Mouse (Mus musculus) NIH3T3 (cell line): ENCODE measurements around the gene Mrpl9.

Experiments used
- DNase-seq: peaks from one replicate; pipeline ENCODE4 v3.0.0-alpha.2; 2012; ENCODE audit warnings: low read depth

Mrpl9 gene

GRCm38 (mm10) chr3:94465632-94466430, 22.7 kb downstream of the Mrpl9 start:
- DNase-seq = no peak

- no peak for DNase-seq
These were observed 25.8 kb downstream of the Mrpl9 start for GRCm38 (mm10) chr3:94468931-94469330.

- DNase-seq = no peak
These were observed 29.5 kb downstream of the Mrpl9 start for GRCm38 (mm10) chr3:94472447-94473114.

- DNase-seq = no peak
These were observed 30.0 kb downstream of the Mrpl9 start for GRCm38 (mm10) chr3:94473115-94473505.

- no peak for DNase-seq
These were observed 30.6 kb downstream of the Mrpl9 start for GRCm38 (mm10) chr3:94473567-94474232.

GRCm38 (mm10) chr3:94476301-94477035, 33.4 kb downstream of the Mrpl9 start:
- DNase-seq = no peak

- DNase-seq = no peak
These were observed 34.3 kb downstream of the Mrpl9 start for GRCm38 (mm10) chr3:94477444-94477843.

GRCm38 (mm10) chr3:94477981-94478422, 34.9 kb downstream of the Mrpl9 start, which contains the start of gene Celf3:
Celf3 (plus strand) TSS chr3:94478295.
- DNase-seq = no peak

- no peak for DNase-seq
These were observed 35.6 kb downstream of the Mrpl9 start for GRCm38 (mm10) chr3:94478591-94479169.

GRCm38 (mm10) chr3:94479564-94479963, 36.4 kb downstream of the Mrpl9 start:
- DNase-seq = no peak

- no peak for DNase-seq
These were observed 37.3 kb downstream of the Mrpl9 start, which contains the start of gene Riiad1 for GRCm38 (mm10) chr3:94480291-94480884. Riiad1 (minus strand) TSS chr3:94480341.

GRCm38 (mm10) chr3:94481429-94481828, 38.3 kb downstream of the Mrpl9 start:
- no peak for DNase-seq

- peak; percentile 79 for DNase-seq
These were observed 39.8 kb downstream of the Mrpl9 start for GRCm38 (mm10) chr3:94482764-94483385.

- no peak for DNase-seq
These were observed 40.8 kb downstream of the Mrpl9 start for GRCm38 (mm10) chr3:94483790-94484439.

- DNase-seq = no peak
These were observed 42.8 kb downstream of the Mrpl9 start for GRCm38 (mm10) chr3:94485922-94486321.

GRCm38 (mm10) chr3:94487581-94487980, 44.5 kb downstream of the Mrpl9 start:
- no peak for DNase-seq

GRCm38 (mm10) chr3:94497162-94497561, 54.0 kb downstream of the Mrpl9 start:
- DNase-seq = no peak
